Mouse (Mus musculus): Measurements from ENCODE around the gene L1td1.

The L1td1 gene

GRCm38 (mm10) chr4:98725439-98725838 is 1.1 kb upstream of the L1td1 start:
- Histone ChIP-seq H3K9me3 (ENCODE audit: low read length) (no peaks in the 10 kb centered on the region), H3K4me1 (replicated peaks; ENCODE audit: low read depth, low read length) (peaks cover 31% of the 10 kb centered on the region), H3K4me3 (replicated peaks; ENCODE audit: low read length) (peak overlapping the region; percentile 97), H3K27me3 (ENCODE audit: insufficient read depth, low read length) (no peaks in the 10 kb centered on the region), H3K36me3 (ENCODE audit: insufficient read depth, low read length) (peaks cover 18% of the 10 kb centered on the region)
- TF ChIP-seq POU5F1 (IDR thresholded peaks at IDR 0.05; ENCODE audit: borderline replicate concordance, low read length) (no peak), NANOG (IDR thresholded peaks at IDR 0.05; ENCODE audit: borderline replicate concordance, low read length) (0 out of 2 replicates have a peak, but pooled peaks have one; percentile 8), CTCF (conservative IDR thresholded peaks at IDR 0.05; ENCODE audit: low read length) (peak; percentile 71)

DNA sequence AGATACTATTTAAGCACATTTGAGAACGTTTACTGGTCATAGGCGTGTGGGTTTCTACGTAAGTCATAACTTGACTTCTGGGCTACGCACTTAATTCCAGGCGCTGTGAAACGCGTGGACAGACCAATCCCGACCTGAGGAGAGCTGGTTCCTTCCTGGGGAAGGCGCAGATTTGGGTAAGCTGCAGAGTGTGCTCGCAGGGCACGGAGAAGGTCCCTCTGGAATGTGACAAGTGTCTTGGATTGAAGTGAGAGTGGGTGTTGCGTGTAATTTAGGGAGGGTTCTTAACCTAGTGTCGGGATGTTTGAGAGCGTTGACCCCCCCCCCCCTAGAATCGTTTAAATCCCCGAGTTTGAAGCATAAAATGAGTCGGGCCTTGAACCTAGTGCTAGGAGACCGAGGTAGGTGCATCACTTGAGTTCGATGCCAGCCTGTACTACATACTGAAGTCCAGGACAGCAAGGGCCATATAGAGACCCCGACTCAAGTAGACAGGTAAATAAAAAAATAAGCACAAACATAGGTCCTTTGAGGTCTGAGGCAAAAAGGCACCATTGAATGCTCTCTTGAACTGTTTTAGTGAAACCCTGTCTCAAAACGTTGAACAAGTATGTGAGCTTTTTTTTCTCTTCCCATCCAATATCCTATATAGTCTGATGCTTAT is 893 bp downstream of the L1td1 start:
- Histone ChIP-seq H3K9me3 (ENCODE audit: low read length) (no peaks in the 10 kb centered on the region), H3K27me3 (ENCODE audit: insufficient read depth, low read length) (no peaks in the 10 kb centered on the region), H3K4me1 (replicated peaks; ENCODE audit: low read depth, low read length) (peaks cover 42% of the 10 kb centered on the region), H3K36me3 (ENCODE audit: insufficient read depth, low read length) (peaks cover 35% of the 10 kb centered on the region), H3K4me3 (replicated peaks; ENCODE audit: low read length) (peak overlapping the region; percentile 97)
- no peak for TF ChIP-seq POU5F1 (IDR thresholded peaks at IDR 0.05; ENCODE audit: borderline replicate concordance, low read length)

DNA sequence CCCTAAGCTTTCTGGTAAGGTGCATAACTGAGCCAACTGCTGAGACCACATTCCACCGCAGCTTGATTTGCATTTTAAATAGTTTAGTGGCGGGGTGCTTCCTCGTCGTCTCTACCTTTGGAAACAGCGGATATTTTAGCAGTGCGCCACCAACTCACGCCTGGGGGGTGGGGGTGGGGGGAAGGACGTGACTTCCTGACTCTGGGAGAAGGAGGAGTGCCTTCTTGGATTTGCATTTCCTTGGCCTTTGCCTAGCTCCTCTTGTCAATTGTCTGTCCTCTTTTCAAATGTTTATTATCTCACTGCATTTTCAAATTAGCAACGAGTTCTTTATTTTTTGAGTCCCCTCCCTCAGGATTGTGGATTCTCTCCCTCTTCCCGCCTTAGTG is 1.4 kb downstream of the L1td1 start:
- peak overlapping the region; percentile 97 for H3K4me3 ChIP-seq (replicated peaks; ENCODE audit: low read length)
- H3K9me3 ChIP-seq (ENCODE audit: low read length): no peaks in the 10 kb centered on the region
- H3K4me1 ChIP-seq (replicated peaks; ENCODE audit: low read depth, low read length): peaks cover 42% of the 10 kb centered on the region
- TF ChIP-seq NANOG (IDR thresholded peaks at IDR 0.05; ENCODE audit: borderline replicate concordance, low read length): no peak
- TF ChIP-seq POU5F1 (IDR thresholded peaks at IDR 0.05; ENCODE audit: borderline replicate concordance, low read length): no peak
- no peak for TF ChIP-seq CTCF (conservative IDR thresholded peaks at IDR 0.05; ENCODE audit: low read length)
- peaks cover 40% of the 10 kb centered on the region for H3K36me3 ChIP-seq (ENCODE audit: insufficient read depth, low read length)
- no peaks in the 10 kb centered on the region for H3K27me3 ChIP-seq (ENCODE audit: insufficient read depth, low read length)

GRCm38 (mm10) chr4:98728716-98729115 is 2.2 kb downstream of the L1td1 start:
- peaks cover 47% of the 10 kb centered on the region for H3K4me1 ChIP-seq (replicated peaks; ENCODE audit: low read depth, low read length)
- H3K36me3 ChIP-seq (ENCODE audit: insufficient read depth, low read length): peaks cover 48% of the 10 kb centered on the region
- no peaks in the 10 kb centered on the region for H3K27me3 ChIP-seq (ENCODE audit: insufficient read depth, low read length)
- no peaks in the 10 kb centered on the region for H3K9me3 ChIP-seq (ENCODE audit: low read length)
- H3K4me3 ChIP-seq (replicated peaks; ENCODE audit: low read length): peak overlapping the region; percentile 97
- TF ChIP-seq NANOG (IDR thresholded peaks at IDR 0.05; ENCODE audit: borderline replicate concordance, low read length): no peak
- TF ChIP-seq POU5F1 (IDR thresholded peaks at IDR 0.05; ENCODE audit: borderline replicate concordance, low read length): no peak
- TF ChIP-seq CTCF (conservative IDR thresholded peaks at IDR 0.05; ENCODE audit: low read length): no peak

DNA sequence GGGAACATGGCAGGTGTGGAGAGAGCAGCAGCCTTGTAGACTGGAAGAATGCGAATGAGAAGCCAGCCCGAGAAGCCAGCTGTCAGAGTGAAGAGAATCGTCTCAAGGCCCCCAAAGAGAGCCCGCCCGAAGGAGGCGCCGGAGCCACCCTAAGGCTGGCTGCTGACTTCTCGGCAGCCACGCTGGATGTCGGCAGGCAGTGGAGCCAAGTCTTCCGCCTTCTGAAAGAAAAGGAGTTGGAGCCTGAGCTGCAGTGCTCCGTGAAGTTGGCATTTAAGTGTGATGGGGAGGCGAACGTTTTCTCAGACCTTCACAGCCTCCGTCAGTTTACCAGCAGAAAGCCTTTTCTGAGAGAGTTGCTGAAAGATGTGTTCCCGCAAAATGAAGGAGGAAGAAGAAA is 7.1 kb downstream of the L1td1 start:
- Histone ChIP-seq H3K4me3 (replicated peaks; ENCODE audit: low read length) (peak overlapping the region; percentile 74), H3K36me3 (ENCODE audit: insufficient read depth, low read length) (peaks cover 93% of the 10 kb centered on the region), H3K9me3 (ENCODE audit: low read length) (no peaks in the 10 kb centered on the region), H3K27me3 (ENCODE audit: insufficient read depth, low read length) (no peaks in the 10 kb centered on the region), H3K4me1 (replicated peaks; ENCODE audit: low read depth, low read length) (peaks cover 75% of the 10 kb centered on the region)
- TF ChIP-seq POU5F1 (IDR thresholded peaks at IDR 0.05; ENCODE audit: borderline replicate concordance, low read length) (no peak), CTCF (conservative IDR thresholded peaks at IDR 0.05; ENCODE audit: low read length) (no peak), NANOG (IDR thresholded peaks at IDR 0.05; ENCODE audit: borderline replicate concordance, low read length) (no peak)

DNA sequence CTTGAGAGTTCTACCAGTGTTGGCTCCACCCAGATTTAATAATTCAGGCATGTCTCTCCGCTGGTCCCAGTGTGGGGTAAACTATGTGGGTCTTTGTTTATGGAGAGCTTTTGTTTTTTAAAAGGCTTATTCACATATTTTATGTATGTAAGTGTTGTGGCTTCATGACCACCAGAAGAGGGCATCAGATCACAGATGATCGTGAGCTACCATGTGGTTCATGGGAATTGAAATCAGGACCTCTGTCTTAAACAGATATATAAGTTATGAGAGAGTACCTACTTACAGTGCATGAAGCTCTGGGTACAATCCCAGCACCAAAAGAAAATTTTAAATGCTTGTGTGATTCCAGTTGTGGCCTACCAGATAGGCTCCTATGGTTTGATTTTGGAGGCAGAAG is 13.2 kb downstream of the L1td1 start:
- H3K9me3 ChIP-seq (ENCODE audit: low read length): no peaks in the 10 kb centered on the region

GRCm38 (mm10) chr4:98743209-98743905 is 16.8 kb downstream of the L1td1 start:
- peaks cover 65% of the 10 kb centered on the region for H3K4me1 ChIP-seq (replicated peaks; ENCODE audit: low read depth, low read length)
- H3K4me3 ChIP-seq (replicated peaks; ENCODE audit: low read length): no peak overlapping the region
- no peak for TF ChIP-seq POU5F1 (IDR thresholded peaks at IDR 0.05; ENCODE audit: borderline replicate concordance, low read length)
- no peak for TF ChIP-seq NANOG (IDR thresholded peaks at IDR 0.05; ENCODE audit: borderline replicate concordance, low read length)
- TF ChIP-seq CTCF (conservative IDR thresholded peaks at IDR 0.05; ENCODE audit: low read length): no peak
- peaks cover 38% of the 10 kb centered on the region for H3K36me3 ChIP-seq (ENCODE audit: insufficient read depth, low read length)
- H3K27me3 ChIP-seq (ENCODE audit: insufficient read depth, low read length): no peaks in the 10 kb centered on the region
- no peaks in the 10 kb centered on the region for H3K9me3 ChIP-seq (ENCODE audit: low read length)

More for the DNA sequence above, 13.2 kb downstream of the L1td1 start:
- TF ChIP-seq NANOG (IDR thresholded peaks at IDR 0.05; ENCODE audit: borderline replicate concordance, low read length): no peak
- no peak for TF ChIP-seq POU5F1 (IDR thresholded peaks at IDR 0.05; ENCODE audit: borderline replicate concordance, low read length)
- TF ChIP-seq CTCF (conservative IDR thresholded peaks at IDR 0.05; ENCODE audit: low read length): no peak
- no peak overlapping the region for H3K4me3 ChIP-seq (replicated peaks; ENCODE audit: low read length)
- H3K36me3 ChIP-seq (ENCODE audit: insufficient read depth, low read length): peaks cover 74% of the 10 kb centered on the region
- no peaks in the 10 kb centered on the region for H3K27me3 ChIP-seq (ENCODE audit: insufficient read depth, low read length)
- H3K4me1 ChIP-seq (replicated peaks; ENCODE audit: low read depth, low read length): peaks cover 84% of the 10 kb centered on the region

DNA sequence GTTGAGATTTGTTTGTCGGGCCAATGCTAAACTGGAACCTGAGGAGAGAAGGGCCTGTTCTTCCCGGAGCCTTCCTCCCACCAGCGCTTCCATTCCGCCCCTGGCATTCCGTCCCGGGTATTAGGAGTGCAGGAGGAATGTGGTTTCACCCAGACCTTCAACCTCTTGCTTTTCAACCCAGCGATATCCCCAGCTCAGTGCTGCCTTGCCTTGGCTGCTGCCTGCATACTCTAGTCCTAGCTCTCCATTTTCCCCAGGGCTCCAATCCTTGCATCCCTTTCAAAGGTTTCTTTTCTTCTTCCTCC is 17.3 kb downstream of the L1td1 start:
- Histone ChIP-seq H3K4me3 (replicated peaks; ENCODE audit: low read length) (no peak overlapping the region), H3K4me1 (replicated peaks; ENCODE audit: low read depth, low read length) (peaks cover 63% of the 10 kb centered on the region), H3K9me3 (ENCODE audit: low read length) (no peaks in the 10 kb centered on the region), H3K36me3 (ENCODE audit: insufficient read depth, low read length) (peaks cover 33% of the 10 kb centered on the region), H3K27me3 (ENCODE audit: insufficient read depth, low read length) (no peaks in the 10 kb centered on the region)
- no peak for TF ChIP-seq POU5F1 (IDR thresholded peaks at IDR 0.05; ENCODE audit: borderline replicate concordance, low read length)
- TF ChIP-seq NANOG (IDR thresholded peaks at IDR 0.05; ENCODE audit: borderline replicate concordance, low read length): no peak
- no peak for TF ChIP-seq CTCF (conservative IDR thresholded peaks at IDR 0.05; ENCODE audit: low read length)
